Mouse (Mus musculus): ENCODE results near the gene Gm3543. TPM values are rescaled to one million over a fixed set of nuclear protein-coding genes. Genes with fewer than 3 reads are reported as not detected.
"Not testable (repeated sequence)": the region's sequence is repeated elsewhere in the genome, so short reads cannot be mapped to it uniquely, and the experiment has no call there.

The Gm3543 gene
- not detected in 2 replicates for polyA plus RNA-seq (2015; fragmentation: Nextera tagmentation; extraction: Ambion mirVana)

GRCm38 (mm10) chr14:41983225-41983624 is at the start of gene Gm3543:
Gene Gm3543, minus strand, starts transcription at chr14:41983325.
- H3K36me3 ChIP-seq, H3K4me1 ChIP-seq: not testable (repeated sequence)

GRCm38 (mm10) chr14:41968596-41968995 is 14.5 kb downstream of the Gm3543 start:
- not testable (repeated sequence) for H3K27me3 ChIP-seq

More at GRCm38 (mm10) chr14:41983225-41983624, at the start of gene Gm3543:
- H3K4me2 ChIP-seq; H3K27me3 ChIP-seq; H3K9me3 ChIP-seq; H3K9ac ChIP-seq; H3K27ac ChIP-seq; ATAC-seq (ENCODE audit: insufficient number of reproducible peaks, low FRiP score, low TSS enrichment, low read depth); H3K4me3 ChIP-seq: not testable (repeated sequence)
- WGBS, result 80% methylated on average over 1 of the region's 1 CpGs

GRCm38 (mm10) chr14:41967827-41968226 is 15.3 kb downstream of the Gm3543 start, which contains the start of gene Gm6401:
Gene Gm6401, minus strand, starts transcription at chr14:41967927.
- ATAC-seq (ENCODE audit: insufficient number of reproducible peaks, low FRiP score, low TSS enrichment, low read depth); H3K4me3 ChIP-seq: not testable (repeated sequence)
- WGBS, result 77% methylated on average over 1 of the region's 1 CpGs

More at GRCm38 (mm10) chr14:41968596-41968995, 14.5 kb downstream of the Gm3543 start:
- H3K36me3 ChIP-seq; H3K4me2 ChIP-seq; H3K9ac ChIP-seq; H3K4me1 ChIP-seq; H3K27ac ChIP-seq; ATAC-seq (ENCODE audit: insufficient number of reproducible peaks, low FRiP score, low TSS enrichment, low read depth); H3K9me3 ChIP-seq; H3K4me3 ChIP-seq: not testable (repeated sequence)
- 62% methylated on average over 3 of the region's 3 CpGs for WGBS

GRCm38 (mm10) chr14:41964095-41964494 is 19.0 kb downstream of the Gm3543 start:
- H3K4me1 ChIP-seq; H3K4me2 ChIP-seq; H3K27me3 ChIP-seq; ATAC-seq (ENCODE audit: insufficient number of reproducible peaks, low FRiP score, low TSS enrichment, low read depth); H3K36me3 ChIP-seq; H3K9me3 ChIP-seq; H3K27ac ChIP-seq; H3K9ac ChIP-seq; H3K4me3 ChIP-seq: not testable (repeated sequence)
- WGBS, result 69% methylated on average over 4 of the region's 4 CpGs

More at GRCm38 (mm10) chr14:41967827-41968226, 15.3 kb downstream of the Gm3543 start, which contains the start of gene Gm6401:
- H3K27ac ChIP-seq, H3K9ac ChIP-seq, H3K9me3 ChIP-seq, H3K4me1 ChIP-seq, H3K36me3 ChIP-seq, H3K27me3 ChIP-seq, H3K4me2 ChIP-seq: not testable (repeated sequence)

GRCm38 (mm10) chr14:41943695-41944094 is 39.4 kb downstream of the Gm3543 start, which contains the start of gene 1700024B05Rik:
Gene 1700024B05Rik, plus strand, starts transcription at chr14:41943995.
- not testable (repeated sequence) for H3K27me3 ChIP-seq; H3K36me3 ChIP-seq; H3K4me3 ChIP-seq; ATAC-seq (ENCODE audit: insufficient number of reproducible peaks, low FRiP score, low TSS enrichment, low read depth); H3K4me2 ChIP-seq; H3K4me1 ChIP-seq; H3K27ac ChIP-seq; H3K9ac ChIP-seq; H3K9me3 ChIP-seq
- WGBS, result 92% methylated on average over 2 of the region's 2 CpGs

Other genes starting within 250 kb of the Gm3543 start
- not detected in 2 replicates for gene Gm7929, start 232.7 kb downstream of the Gm3543 start, polyA plus RNA-seq (2015; fragmentation: Nextera tagmentation; extraction: Ambion mirVana)
- gene Gm47189, start 210.9 kb downstream of the Gm3543 start, polyA plus RNA-seq (2015; fragmentation: Nextera tagmentation; extraction: Ambion mirVana), result not detected in 2 replicates
- not detected in 2 replicates for gene Gm7980, start 76.0 kb downstream of the Gm3543 start, polyA plus RNA-seq (2015; fragmentation: Nextera tagmentation; extraction: Ambion mirVana)
- not detected in 2 replicates for gene 1700049E17Rik1, start 58.4 kb downstream of the Gm3543 start, polyA plus RNA-seq (2015; fragmentation: Nextera tagmentation; extraction: Ambion mirVana)
- not detected in 2 replicates for gene 1700024B05Rik, start 39.3 kb downstream of the Gm3543 start, polyA plus RNA-seq (2015; fragmentation: Nextera tagmentation; extraction: Ambion mirVana)
- not detected in 2 replicates for gene Gm6401, start 15.4 kb downstream of the Gm3543 start, polyA plus RNA-seq (2015; fragmentation: Nextera tagmentation; extraction: Ambion mirVana)
- not detected in 2 replicates for gene Gm7951, start 134.0 kb upstream of the Gm3543 start, polyA plus RNA-seq (2015; fragmentation: Nextera tagmentation; extraction: Ambion mirVana)
- gene Gm17027, start 179.3 kb upstream of the Gm3543 start, polyA plus RNA-seq (2015; fragmentation: Nextera tagmentation; extraction: Ambion mirVana), result not detected in 2 replicates
- gene Gm3573, start 207.5 kb upstream of the Gm3543 start, polyA plus RNA-seq (2015; fragmentation: Nextera tagmentation; extraction: Ambion mirVana), result not detected in 2 replicates